Mouse (Mus musculus) bone marrow, adult 2 months (tissue): ENCODE data around the gene Gprin1. TPM values are rescaled to one million over a fixed set of nuclear protein-coding genes. Genes with fewer than 3 reads are reported as not detected.

Source experiments
- H3K27ac ChIP-seq: fragments of 200-500 bp; 2 replicates; pipeline ENCODE4 v1.5.1; 2012; ENCODE audit warnings: low read depth, mild to moderate bottlenecking, control low read depth, inconsistent platforms, low read length; ENCODE audit not compliant: control insufficient read depth, poor library complexity, insufficient read depth
- H3K4me1 ChIP-seq: fragments of 200-500 bp; 2 replicates; pipeline ENCODE4 v1.6.1; 2011; ENCODE audit warnings: low read length; ENCODE audit not compliant: control insufficient read depth, insufficient read depth
- H3K4me3 ChIP-seq: fragments of 200-500 bp; replicated peaks from 2 replicates; pipeline ENCODE3; 2011; ENCODE audit warnings: mild to moderate bottlenecking, low read depth, low read length, control low read depth; ENCODE audit not compliant: control insufficient read depth
- CTCF ChIP-seq: fragments of 200-500 bp; IDR thresholded peaks from 2 replicates; pipeline ENCODE4 v1.5.1; 2011; ENCODE audit warnings: low read length, control low read depth; ENCODE audit not compliant: control insufficient read depth, insufficient read depth
- POLR2A ChIP-seq: fragments of 200-500 bp; IDR thresholded peaks from 2 replicates; pipeline ENCODE4 v1.6.1; 2011; ENCODE audit warnings: low read depth, mild to moderate bottlenecking, control low read depth, low read length, borderline replicate concordance; ENCODE audit not compliant: control insufficient read depth
- WGBS: fragments of 180-500 bp; shearing (Covaris S2); methylation state at CpG from one replicate; pipeline ENCODE4 v1.1.7; 2018; 5-methylcytosine and 5-hydroxymethylcytosine counted together
- polyA plus RNA-seq: library from polyadenylated mRNA; stranded (reverse); fragments of >200 nt; gene quantifications from 2 replicates; pipeline ENCODE4 v1.2.4, GENCODE M21; 2011; ENCODE audit warnings: low replicate concordance; ENCODE audit not compliant: missing spikeins, insufficient read depth, insufficient read length

Gene Gprin1
- not detected in 2 replicates for polyA plus RNA-seq

DNA sequence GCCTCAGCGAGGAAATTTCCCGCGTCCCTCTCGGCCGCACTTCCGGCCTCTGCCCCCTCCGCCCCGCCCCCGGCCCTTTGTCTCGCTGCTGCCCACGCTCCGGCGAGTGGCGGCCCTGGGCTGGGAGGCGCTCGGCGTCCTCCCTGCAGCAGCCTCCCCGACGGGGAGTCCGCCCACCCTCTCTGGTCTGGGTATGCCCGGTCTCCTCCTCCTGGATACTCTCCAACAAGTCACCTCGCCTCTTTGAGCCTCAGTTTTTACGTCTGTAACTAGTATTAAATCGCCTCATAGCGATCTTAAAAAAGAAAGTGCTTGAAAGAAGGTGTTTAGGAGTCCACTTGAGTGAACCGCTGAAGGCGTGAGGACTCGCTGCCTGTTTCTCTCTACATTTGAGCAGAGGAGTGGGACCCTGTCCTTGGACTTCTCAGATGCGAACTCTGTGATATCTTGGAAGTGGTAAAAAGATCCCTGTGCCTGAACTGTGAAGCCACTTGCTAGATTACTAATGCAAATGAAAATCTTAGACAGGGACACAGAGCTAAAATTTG is at the start of gene Gprin1:
Gene Gprin1, minus strand, starts transcription at position 11 of the 548 bp plus-strand sequence.
- 6% methylated on average over 27 of the region's 29 CpGs for WGBS
- H3K4me1 ChIP-seq: no peaks in the 10 kb centered on the region
- TF ChIP-seq POLR2A: no peak
- TF ChIP-seq CTCF: no peak
- no peak within 1 kb of the TSS for H3K27ac ChIP-seq
- no peak within 1 kb of the TSS for H3K4me3 ChIP-seq

DNA sequence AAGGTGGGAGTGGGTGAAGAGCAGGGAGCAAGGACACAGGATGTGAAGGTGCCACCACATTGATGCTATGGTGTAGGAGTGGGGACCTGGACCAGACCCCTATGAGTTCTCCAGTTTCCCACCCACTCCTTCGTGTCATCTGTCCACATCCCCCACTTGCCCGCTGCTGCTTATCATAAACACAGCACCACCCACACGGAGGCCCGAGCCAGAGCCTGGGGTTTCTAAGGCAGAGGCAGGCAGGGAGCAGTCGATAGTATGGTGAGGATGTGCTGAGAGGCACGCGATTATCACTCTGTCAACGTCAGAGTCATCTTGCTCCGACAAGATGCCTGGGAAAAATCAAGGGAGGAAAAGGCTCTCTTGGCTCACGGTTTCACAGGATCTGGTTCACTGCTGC is 49.1 kb upstream of the Gprin1 start:
- no peak for TF ChIP-seq POLR2A
- TF ChIP-seq CTCF: no peak
- WGBS: 68% methylated on average over 10 of the region's 10 CpGs
- H3K27ac ChIP-seq: no peak overlapping the region
- no peak overlapping the region for H3K4me3 ChIP-seq
- H3K4me1 ChIP-seq: no peaks in the 10 kb centered on the region

DNA sequence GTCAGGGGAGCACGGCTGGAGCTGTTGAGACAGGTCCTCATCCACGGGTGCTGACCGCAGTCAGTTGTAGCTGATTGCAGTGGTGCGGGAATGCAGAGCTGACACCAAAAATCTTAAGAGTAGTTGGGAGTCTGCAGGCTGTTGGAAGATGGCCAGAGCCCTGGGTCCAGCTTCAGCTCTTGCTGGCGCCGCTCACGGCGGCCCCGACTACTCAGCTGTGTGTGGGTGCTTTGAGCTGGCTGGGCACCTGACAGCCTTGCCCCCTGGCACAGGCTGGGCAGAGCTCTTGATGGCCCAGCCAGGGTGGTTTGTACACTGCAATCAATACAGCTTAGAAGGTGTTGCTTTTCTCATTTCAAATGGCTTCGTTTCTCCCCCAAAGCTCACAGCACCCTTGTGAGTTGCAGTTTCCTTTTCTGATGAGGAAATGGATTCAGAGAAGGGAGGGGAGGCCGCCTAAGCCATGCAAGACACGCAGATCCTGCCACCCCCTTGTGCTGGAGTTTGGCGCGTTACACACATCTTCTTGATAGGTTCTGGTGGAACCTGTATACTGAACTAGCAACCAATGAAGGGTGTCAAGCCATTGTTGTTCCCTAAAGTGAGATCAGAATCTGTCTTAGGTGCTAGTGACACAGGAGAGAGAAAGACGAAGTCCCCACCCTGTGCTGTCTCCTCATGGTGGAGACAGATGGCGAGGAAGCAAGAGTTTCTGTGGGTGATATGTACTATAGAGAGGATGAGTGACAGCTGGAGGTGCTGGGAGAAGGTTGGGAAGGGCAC is 48.4 kb upstream of the Gprin1 start:
- no peak for TF ChIP-seq POLR2A
- no peak for TF ChIP-seq CTCF
- WGBS: 68% methylated on average over 16 of the region's 16 CpGs
- Histone ChIP-seq H3K4me1 (no peaks in the 10 kb centered on the region), H3K4me3 (no peak overlapping the region), H3K27ac (no peak overlapping the region)

DNA sequence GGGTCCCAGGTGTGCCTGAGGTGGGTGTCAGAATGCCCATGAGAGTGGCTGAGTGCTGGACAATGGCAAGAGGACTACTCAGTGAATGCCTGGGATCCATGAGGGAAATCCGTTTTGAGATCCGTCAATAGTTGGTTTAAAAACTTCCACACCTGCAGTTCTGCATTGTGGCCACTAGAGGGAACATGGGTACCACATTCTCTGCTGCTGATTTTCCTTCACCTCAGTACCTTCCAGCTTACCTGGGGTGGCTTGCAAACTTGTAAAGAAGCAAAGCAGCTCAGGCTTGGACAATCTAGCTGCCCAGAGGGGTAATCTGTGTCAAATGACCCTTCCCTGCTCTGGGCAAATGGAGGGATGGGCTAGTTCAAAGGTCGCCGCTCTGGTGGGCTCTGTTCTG is 47.7 kb upstream of the Gprin1 start:
- WGBS: 43% methylated on average over 4 of the region's 4 CpGs
- H3K4me3 ChIP-seq: no peak overlapping the region
- no peak overlapping the region for H3K27ac ChIP-seq
- TF ChIP-seq POLR2A (no peak), CTCF (peak; percentile 67)
- H3K4me1 ChIP-seq: no peaks in the 10 kb centered on the region

DNA sequence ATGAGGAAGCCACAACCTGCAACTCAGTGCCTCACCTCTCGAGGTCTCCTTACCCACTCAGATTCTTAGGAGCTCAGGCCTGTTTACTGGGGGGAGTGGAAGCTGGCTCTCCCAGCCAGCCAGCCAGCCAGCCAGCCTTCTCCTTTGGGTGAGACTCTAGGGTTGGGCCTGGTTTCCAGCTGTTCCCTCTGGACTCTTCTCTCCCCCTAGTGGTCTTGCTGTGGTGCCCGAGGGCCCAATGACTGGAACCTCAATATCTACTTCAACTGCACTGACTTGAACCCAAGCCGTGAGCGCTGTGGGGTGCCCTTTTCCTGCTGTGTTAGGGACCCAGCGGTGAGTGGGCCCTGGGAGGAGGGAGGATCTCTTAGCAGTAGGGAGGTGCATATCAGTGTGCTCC is 45.2 kb upstream of the Gprin1 start:
- Histone ChIP-seq H3K4me1 (no peaks in the 10 kb centered on the region), H3K27ac (no peak overlapping the region), H3K4me3 (no peak overlapping the region)
- WGBS: 53% methylated on average over 5 of the region's 5 CpGs
- TF ChIP-seq POLR2A (no peak), CTCF (no peak)

DNA sequence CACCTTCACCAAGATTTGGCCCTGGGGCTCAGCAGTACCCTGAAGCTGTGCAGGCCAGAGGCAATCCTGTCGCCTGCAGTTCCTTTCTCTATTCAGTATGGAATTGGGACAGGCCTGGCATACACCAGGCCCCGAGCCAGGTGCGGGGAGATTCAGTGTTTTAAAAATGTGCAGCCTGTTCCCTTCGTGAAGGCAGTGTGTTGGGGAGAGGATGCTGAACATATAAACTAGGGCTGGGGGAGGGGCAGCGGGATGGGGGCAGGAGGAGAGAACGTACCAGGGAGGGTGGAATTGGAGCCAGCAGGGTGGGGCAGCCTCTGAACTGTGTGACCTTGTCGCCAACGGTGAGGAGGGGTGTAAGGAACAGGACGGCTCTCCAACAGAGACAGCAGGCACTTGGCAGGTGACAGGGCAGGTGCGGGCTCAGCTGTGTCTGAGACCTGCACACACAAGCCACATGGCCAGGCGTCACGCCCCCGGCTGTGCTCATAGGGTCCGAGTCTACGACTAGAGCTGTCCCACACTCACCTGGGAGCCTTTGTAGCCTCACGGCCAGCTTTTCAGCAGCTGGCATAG is 44.4 kb upstream of the Gprin1 start:
- no peak overlapping the region for H3K4me3 ChIP-seq
- TF ChIP-seq CTCF (no peak), POLR2A (no peak)
- 84% methylated on average over 16 of the region's 16 CpGs for WGBS
- H3K27ac ChIP-seq: no peak overlapping the region
- no peaks in the 10 kb centered on the region for H3K4me1 ChIP-seq

DNA sequence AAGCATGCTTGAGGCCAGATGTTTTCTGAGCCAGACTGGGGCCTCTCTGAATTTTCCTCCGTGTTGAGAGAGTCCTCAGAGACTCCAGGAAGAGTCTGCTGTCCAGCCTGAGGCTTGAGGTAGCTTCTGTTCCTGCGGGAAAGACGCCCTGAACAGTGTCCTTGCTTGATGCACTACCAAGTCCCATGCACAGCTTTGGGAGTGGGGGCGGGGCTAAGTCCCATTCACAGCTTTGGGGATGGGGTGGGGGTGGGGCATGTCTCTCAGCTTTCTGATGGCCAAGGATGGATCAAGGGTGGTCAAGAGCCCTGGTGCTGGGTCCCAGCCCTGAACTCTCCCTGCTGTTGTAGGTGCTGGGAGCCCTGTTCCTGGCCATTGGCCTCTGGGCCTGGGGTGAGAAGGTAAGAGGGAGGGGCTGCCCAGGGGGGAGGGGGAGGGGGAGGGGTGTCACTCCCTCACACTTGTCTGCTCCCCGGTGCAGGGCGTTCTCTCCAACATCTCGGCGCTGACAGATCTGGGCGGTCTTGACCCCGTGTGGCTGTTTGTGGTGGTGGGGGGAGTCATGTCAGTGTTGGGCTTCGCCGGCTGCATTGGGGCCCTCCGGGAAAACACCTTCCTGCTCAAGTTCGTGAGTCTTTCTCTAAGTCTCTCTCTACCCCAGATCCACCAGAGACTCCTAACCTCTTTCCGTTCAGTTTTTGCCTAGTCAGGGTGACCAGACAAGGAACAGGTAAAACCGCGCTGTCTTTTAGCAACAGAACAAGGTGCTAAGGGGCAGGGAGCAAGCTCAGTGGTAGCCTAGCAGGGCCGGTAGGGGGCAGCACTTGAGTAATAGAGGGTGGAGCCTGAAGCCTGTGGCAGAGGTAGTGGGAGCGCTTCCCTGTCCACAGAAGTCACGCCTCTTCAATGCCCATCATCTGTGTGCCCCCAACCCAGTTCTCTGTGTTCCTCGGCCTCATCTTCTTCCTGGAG is 42.9 kb upstream of the Gprin1 start:
- no peak for TF ChIP-seq CTCF
- TF ChIP-seq POLR2A: no peak
- WGBS: 25% methylated on average over 21 of the region's 21 CpGs
- Histone ChIP-seq H3K27ac (no peak overlapping the region), H3K4me3 (no peak overlapping the region), H3K4me1 (no peaks in the 10 kb centered on the region)
